Mouse (Mus musculus) c-Kit-positive CD71-positive TER-119-positive erythroid progenitor cells, embryonic 14.5 days (primary cell): ENCODE measurements at regions not wholly inside any gene's neighbourhood (a gene's known extent, or its start where the extent isn't known, plus 50 kb on each side); places are given as distances from the start of the nearest gene placed in this dataset.

Source experiments
- DNase-seq: peaks from one replicate; pipeline ENCODE4 v3.0.0-alpha.2; 2013; ENCODE audit warnings: low spot score

GRCm38 (mm10) chr11:48152219-48152618 lies 163.4 kb upstream of the Sgcd start:
- no peak for DNase-seq

- DNase-seq = no peak
These were observed 144.6 kb upstream of the Sgcd start for GRCm38 (mm10) chr11:48133335-48133734.

GRCm38 (mm10) chr11:48098063-48098462 lies 109.3 kb upstream of the Sgcd start:
- DNase-seq = no peak

- DNase-seq = no peak
These were observed 108.7 kb upstream of the Sgcd start for GRCm38 (mm10) chr11:48097455-48097854.

GRCm38 (mm10) chr11:48067072-48067471 lies 78.3 kb upstream of the Sgcd start:
- DNase-seq = no peak

- DNase-seq = no peak
These were observed 75.0 kb upstream of the Sgcd start for GRCm38 (mm10) chr11:48063719-48064118.

GRCm38 (mm10) chr11:48061501-48061900 lies 72.7 kb upstream of the Sgcd start:
- no peak for DNase-seq

GRCm38 (mm10) chr11:48051156-48051866 lies 62.5 kb upstream of the Sgcd start:
- DNase-seq = no peak

GRCm38 (mm10) chr11:48048311-48048710 lies 59.5 kb upstream of the Sgcd start:
- DNase-seq = no peak
